Mouse (Mus musculus) intestine, embryonic 16.5 days (tissue): Measurements from ENCODE around the gene Unc93b1. TPM values are rescaled to one million over a fixed set of nuclear protein-coding genes. Genes with fewer than 3 reads are reported as not detected.

ENCODE experiments used
- ATAC-seq: fragments of 200-750 bp; cut with Nextera tagmentation; 2 replicates; pipeline ENCODE4 v1.8.0; 2017; ENCODE audit warnings: moderate TSS enrichment, moderate library complexity
- H3K27ac ChIP-seq: fragments of 300-500 bp; sonication (generic); 2 replicates; pipeline ENCODE4 v1.5.1; 2014; ENCODE audit warnings: mild to moderate bottlenecking, low read length
- H3K27me3 ChIP-seq: fragments of 300-500 bp; sonication (generic); replicated peaks from 2 replicates; pipeline ENCODE4 v1.6.1; 2014; ENCODE audit warnings: low read length, control low read depth, mixed read lengths; ENCODE audit not compliant: control insufficient read depth, insufficient read depth
- H3K36me3 ChIP-seq: fragments of 300-500 bp; sonication (generic); 2 replicates; pipeline ENCODE4 v1.6.1; 2014; ENCODE audit warnings: low read length, control low read depth; ENCODE audit not compliant: control insufficient read depth, insufficient read depth
- H3K4me1 ChIP-seq: fragments of 300-500 bp; sonication (generic); 2 replicates; pipeline ENCODE4 v1.6.1; 2014; ENCODE audit warnings: low read length, control low read depth, mixed read lengths; ENCODE audit not compliant: control insufficient read depth, insufficient read depth
- H3K4me2 ChIP-seq: fragments of 300-500 bp; sonication (generic); 2 replicates; pipeline ENCODE4 v1.6.1; 2014; ENCODE audit warnings: low read depth, low read length, control low read depth
- H3K4me3 ChIP-seq: fragments of 300-500 bp; sonication (generic); 2 replicates; pipeline ENCODE4 v1.5.1; 2014; ENCODE audit warnings: mild to moderate bottlenecking, low read length
- H3K9ac ChIP-seq: fragments of 300-500 bp; sonication (generic); 2 replicates; pipeline ENCODE4 v1.6.1; 2014; ENCODE audit warnings: low read depth, low read length
- H3K9me3 ChIP-seq: fragments of 300-500 bp; sonication (generic); 2 replicates; pipeline ENCODE4 v1.6.1; 2016; ENCODE audit warnings: low read length, control low read depth; ENCODE audit not compliant: control insufficient read depth
- WGBS: fragments of 180-500 bp; shearing (Covaris S2); extraction: QIAGEN DNeasy Blood & Tissue Kit; methylation state at CpG from one replicate; pipeline ENCODE4 v1.1.7; 2014; 5-methylcytosine and 5-hydroxymethylcytosine counted together
- polyA plus RNA-seq: library from polyadenylated mRNA; unstranded; fragments of >200 nt; fragmentation: Nextera tagmentation; extraction: Ambion mirVana; gene quantifications from 2 replicates; pipeline ENCODE4 v1.2.1, GENCODE M21; 2015

The Unc93b1 gene
- polyA plus RNA-seq, 1 experiment from 2014 or later, result 27.0 TPM

GRCm38 (mm10) chr19:3986334-3986733 lies 51.3 kb downstream of the Unc93b1 start, which contains the start of gene Acy3:
Acy3 (plus strand) TSS chr19:3986570.
- peak within 1 kb of the TSS; percentile 32 for H3K4me3 ChIP-seq
- peak within 1 kb of the TSS; percentile 63 for H3K9ac ChIP-seq
- ATAC-seq, result peak; percentile 90
- H3K27me3 ChIP-seq, result no peaks in the 10 kb centered on the region
- no peaks in the 10 kb centered on the region; the same call in 1 of the 2 replicates for H3K36me3 ChIP-seq
- 8% methylated on average over 8 of the region's 8 CpGs for WGBS
- H3K4me2 ChIP-seq, result peak within 1 kb of the TSS; percentile 30
- H3K4me1 ChIP-seq, result peaks cover 19% of the 10 kb centered on the region
- H3K27ac ChIP-seq, result peak within 1 kb of the TSS; percentile 58
- H3K9me3 ChIP-seq, result no peaks in the 10 kb centered on the region

DNA sequence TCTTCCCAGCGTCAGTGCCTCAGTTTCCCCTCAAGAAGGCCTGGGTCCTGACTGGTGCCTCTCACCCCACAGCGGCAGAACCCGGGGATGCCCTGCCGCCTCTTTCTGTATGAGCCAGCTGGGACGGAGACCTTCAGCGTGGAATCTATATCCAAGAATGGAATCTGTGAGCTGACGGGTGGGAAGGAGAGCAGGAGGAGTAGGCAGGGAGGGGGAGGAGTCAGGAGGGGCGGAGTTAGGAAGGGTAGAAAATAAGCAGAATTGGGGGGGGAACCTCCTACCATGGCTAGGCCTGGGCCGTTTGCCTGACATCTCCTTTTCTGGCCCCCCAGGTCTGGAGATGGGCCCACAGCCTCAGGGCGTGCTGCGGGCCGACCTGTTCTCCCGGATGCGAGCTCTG lies 53.1 kb downstream of the Unc93b1 start:
- H3K9me3 ChIP-seq, result no peaks in the 10 kb centered on the region
- H3K36me3 ChIP-seq, result no peaks in the 10 kb centered on the region; the same call in 1 of the 2 replicates
- no peaks in the 10 kb centered on the region for H3K27me3 ChIP-seq
- H3K9ac ChIP-seq, result no peak overlapping the region
- H3K27ac ChIP-seq, result no peak overlapping the region
- no peak overlapping the region for H3K4me2 ChIP-seq
- WGBS, result 87% methylated on average over 14 of the region's 14 CpGs
- no peak for ATAC-seq
- H3K4me3 ChIP-seq, result no peak overlapping the region
- H3K4me1 ChIP-seq, result peaks cover 24% of the 10 kb centered on the region

- 91% methylated on average over 4 of the region's 4 CpGs for WGBS
- Histone ChIP-seq H3K4me1 (peaks cover 24% of the 10 kb centered on the region), H3K4me3 (no peak overlapping the region), H3K9me3 (no peaks in the 10 kb centered on the region), H3K36me3 (no peaks in the 10 kb centered on the region; the same call in 1 of the 2 replicates), H3K27ac (no peak overlapping the region), H3K4me2 (no peak overlapping the region), H3K27me3 (no peaks in the 10 kb centered on the region), H3K9ac (no peak overlapping the region)
- ATAC-seq, result no peak
These were observed 53.8 kb downstream of the Unc93b1 start for GRCm38 (mm10) chr19:3988750-3989149.

DNA sequence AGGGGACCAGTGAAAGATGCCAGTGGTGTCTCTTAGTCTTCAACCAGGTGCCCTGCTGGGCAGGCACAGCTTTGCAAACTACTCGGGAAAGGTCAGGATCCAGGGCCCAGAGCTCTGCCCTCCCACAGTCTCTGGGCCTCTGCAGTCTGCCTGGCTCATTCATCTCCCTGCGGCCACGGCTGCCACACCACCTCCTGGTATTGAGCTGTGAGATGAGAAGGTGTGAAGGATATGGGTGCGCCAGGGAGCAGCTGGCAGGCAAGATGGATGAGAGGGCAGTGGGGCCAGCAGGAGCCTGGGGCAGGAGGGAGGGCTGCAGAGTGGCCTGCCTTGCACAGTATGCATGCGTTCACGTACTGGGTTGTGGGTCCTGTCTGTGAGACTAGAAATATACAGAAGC lies 55.8 kb downstream of the Unc93b1 start:
- H3K36me3 ChIP-seq, result no peaks in the 10 kb centered on the region; the same call in 1 of the 2 replicates
- H3K9me3 ChIP-seq, result no peaks in the 10 kb centered on the region
- no peak for ATAC-seq
- H3K27ac ChIP-seq, result no peak overlapping the region
- H3K9ac ChIP-seq, result no peak overlapping the region
- no peaks in the 10 kb centered on the region for H3K27me3 ChIP-seq
- H3K4me1 ChIP-seq, result peaks cover 22% of the 10 kb centered on the region
- H3K4me2 ChIP-seq, result no peak overlapping the region
- 42% methylated on average over 6 of the region's 6 CpGs for WGBS
- H3K4me3 ChIP-seq, result no peak overlapping the region

DNA sequence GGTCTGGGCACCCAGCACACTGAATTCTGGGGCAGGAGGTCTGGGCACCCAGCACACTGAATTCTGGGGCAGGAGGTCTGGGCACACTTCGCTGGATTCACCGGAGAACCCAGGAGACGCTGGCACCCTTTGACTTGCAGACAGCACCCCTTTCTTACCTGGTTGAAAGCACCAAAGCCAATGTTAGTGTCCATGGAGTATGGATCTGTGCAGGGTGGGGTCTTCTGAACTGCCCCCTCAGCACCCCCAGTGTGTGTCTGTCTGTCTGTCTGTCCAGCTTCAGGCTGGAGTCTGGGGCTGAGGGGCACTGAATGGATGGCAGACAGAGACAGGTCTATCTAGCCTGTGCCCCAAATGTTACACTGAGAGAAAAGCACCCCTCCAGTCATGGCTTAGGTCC lies 56.6 kb downstream of the Unc93b1 start:
- H3K4me1 ChIP-seq, result peaks cover 14% of the 10 kb centered on the region
- H3K4me3 ChIP-seq, result no peak overlapping the region
- no peak for ATAC-seq
- no peaks in the 10 kb centered on the region; the same call in 1 of the 2 replicates for H3K36me3 ChIP-seq
- no peaks in the 10 kb centered on the region for H3K27me3 ChIP-seq
- H3K4me2 ChIP-seq, result no peak overlapping the region
- no peak overlapping the region for H3K9ac ChIP-seq
- 94% methylated on average over 3 of the region's 3 CpGs for WGBS
- H3K27ac ChIP-seq, result no peak overlapping the region
- no peaks in the 10 kb centered on the region for H3K9me3 ChIP-seq

DNA sequence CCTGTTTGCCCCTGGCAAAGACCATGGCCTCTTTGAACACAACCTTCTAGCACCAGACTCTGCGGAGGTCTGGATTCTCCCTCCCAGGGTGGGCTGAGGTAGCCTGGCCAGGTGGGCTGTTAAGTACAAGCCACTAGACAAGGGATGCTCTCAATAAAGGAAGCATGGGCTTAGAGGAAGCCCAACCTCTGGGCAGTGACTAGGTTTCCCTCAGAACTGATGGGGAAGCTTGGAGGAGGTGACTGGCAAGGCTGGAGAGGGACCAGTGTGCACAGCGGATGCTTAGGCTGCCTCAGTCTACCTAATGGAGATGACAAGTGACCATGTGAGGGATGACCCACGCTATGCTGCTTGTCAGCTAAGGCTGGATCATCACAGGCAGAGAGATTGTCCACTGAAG lies 57.0 kb downstream of the Unc93b1 start:
- Histone ChIP-seq H3K4me3 (no peak overlapping the region), H3K9ac (no peak overlapping the region), H3K36me3 (no peaks in the 10 kb centered on the region; the same call in 1 of the 2 replicates), H3K27ac (no peak overlapping the region), H3K9me3 (no peaks in the 10 kb centered on the region), H3K27me3 (no peaks in the 10 kb centered on the region), H3K4me2 (no peak overlapping the region), H3K4me1 (peaks cover 10% of the 10 kb centered on the region)
- no peak for ATAC-seq
- WGBS, result 84% methylated on average over 3 of the region's 3 CpGs

DNA sequence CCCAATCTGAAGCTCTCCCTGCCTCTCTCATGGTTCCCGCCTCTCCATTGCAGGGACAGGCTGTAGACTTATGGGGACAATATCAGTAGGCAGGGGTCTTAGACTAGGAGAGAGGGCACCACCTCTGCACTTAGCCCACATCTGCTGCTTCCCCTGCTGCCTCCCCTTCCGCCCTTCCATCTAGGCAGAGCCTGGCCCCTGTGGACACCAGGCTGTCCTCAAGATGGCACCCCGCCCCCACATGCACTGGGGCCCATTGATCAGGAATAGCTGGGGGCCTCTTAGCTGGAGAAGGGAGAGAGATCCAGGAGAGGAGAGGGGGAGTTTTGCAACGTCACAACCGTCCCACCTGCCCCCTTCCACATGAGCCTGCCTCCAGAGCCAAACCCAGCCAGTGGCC lies 57.4 kb downstream of the Unc93b1 start, which contains the start of gene Tbx10:
Tbx10 (plus strand) TSS at position 337 of the 400 bp plus-strand sequence.
- Histone ChIP-seq H3K27ac (no peak within 1 kb of the TSS), H3K27me3 (no peaks in the 10 kb centered on the region), H3K4me2 (no peak within 1 kb of the TSS), H3K4me3 (no peak within 1 kb of the TSS), H3K9ac (peak within 1 kb of the TSS; percentile 38; the same call in 1 of the 2 replicates), H3K36me3 (no peaks in the 10 kb centered on the region; the same call in 1 of the 2 replicates), H3K9me3 (no peaks in the 10 kb centered on the region), H3K4me1 (peaks cover 6% of the 10 kb centered on the region)
- WGBS, result 64% methylated on average over 5 of the region's 5 CpGs
- ATAC-seq, result no peak

DNA sequence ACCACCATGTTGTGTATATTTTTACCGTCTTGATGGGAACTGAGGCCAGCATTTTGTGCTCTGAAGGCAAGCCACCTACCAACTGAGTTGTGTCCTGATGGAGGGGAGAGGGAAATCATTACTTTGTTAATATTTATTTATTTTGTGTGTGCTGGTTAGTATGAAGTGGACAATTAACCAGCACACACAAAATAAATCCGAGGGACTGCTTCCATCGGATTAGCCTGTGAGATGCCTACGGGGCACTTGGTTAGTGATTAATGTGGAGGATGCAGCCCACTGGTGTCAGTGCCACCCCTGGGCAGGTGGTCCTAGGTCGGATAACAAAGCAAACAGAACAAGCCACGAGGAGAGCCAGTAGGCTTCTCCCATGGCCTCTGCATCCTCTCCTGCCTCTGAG lies 59.9 kb downstream of the Unc93b1 start:
- 62% methylated on average over 6 of the region's 6 CpGs for WGBS
- H3K36me3 ChIP-seq, result no peaks in the 10 kb centered on the region
- H3K4me2 ChIP-seq, result no peak overlapping the region
- no peak overlapping the region for H3K27ac ChIP-seq
- no peak overlapping the region for H3K4me3 ChIP-seq
- no peaks in the 10 kb centered on the region for H3K9me3 ChIP-seq
- no peaks in the 10 kb centered on the region for H3K27me3 ChIP-seq
- peaks cover 12% of the 10 kb centered on the region for H3K4me1 ChIP-seq
- no peak for ATAC-seq
- no peak overlapping the region for H3K9ac ChIP-seq

DNA sequence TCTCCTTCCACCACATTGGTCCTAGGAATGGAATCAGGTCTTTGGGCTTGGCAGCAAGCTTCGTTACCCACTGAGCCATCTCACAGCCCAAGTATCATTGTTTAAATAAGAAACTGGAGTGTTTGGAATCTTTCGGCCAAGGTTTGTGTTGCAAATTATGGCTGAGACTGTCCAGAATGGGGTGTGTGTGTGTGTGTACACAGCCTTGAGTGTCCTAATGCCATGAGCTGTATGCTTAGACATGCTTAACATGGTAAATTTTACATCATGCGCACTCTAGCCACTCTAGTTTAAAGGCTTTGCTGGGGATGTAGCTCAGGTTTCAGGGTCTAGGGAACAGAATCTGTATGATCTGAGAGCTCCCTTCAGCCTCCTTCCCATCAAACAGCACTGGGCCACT lies 60.5 kb downstream of the Unc93b1 start:
- H3K4me2 ChIP-seq, result no peak overlapping the region
- no peak overlapping the region for H3K4me3 ChIP-seq
- H3K36me3 ChIP-seq, result no peaks in the 10 kb centered on the region
- H3K4me1 ChIP-seq, result peaks cover 12% of the 10 kb centered on the region
- no peak overlapping the region for H3K27ac ChIP-seq
- H3K9me3 ChIP-seq, result no peaks in the 10 kb centered on the region
- H3K27me3 ChIP-seq, result no peaks in the 10 kb centered on the region
- 71% methylated on average over 3 of the region's 3 CpGs for WGBS
- ATAC-seq, result no peak
- no peak overlapping the region for H3K9ac ChIP-seq

DNA sequence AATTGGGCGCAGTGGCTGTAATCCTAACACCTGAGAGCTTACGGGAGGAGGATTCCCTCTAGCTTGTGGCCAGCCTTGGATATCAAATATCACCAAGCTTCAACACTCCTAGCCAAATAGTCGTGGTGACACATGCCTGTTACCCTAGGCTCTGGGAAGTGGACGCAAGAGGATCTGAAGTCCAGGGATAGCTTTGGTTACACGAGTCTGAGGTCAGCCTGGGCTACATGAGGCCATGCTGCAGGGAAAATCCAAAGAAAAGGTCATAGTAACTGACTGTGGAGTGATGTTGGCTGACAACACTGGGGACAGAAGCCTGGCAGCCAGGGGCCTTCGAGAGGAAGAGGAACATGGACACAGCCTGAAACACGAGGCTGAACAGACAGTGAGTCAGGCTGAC lies 61.1 kb downstream of the Unc93b1 start:
- Histone ChIP-seq H3K4me2 (no peak overlapping the region), H3K9ac (no peak overlapping the region), H3K4me1 (peaks cover 14% of the 10 kb centered on the region), H3K4me3 (no peak overlapping the region), H3K9me3 (no peaks in the 10 kb centered on the region), H3K27ac (no peak overlapping the region), H3K36me3 (no peaks in the 10 kb centered on the region), H3K27me3 (no peaks in the 10 kb centered on the region)
- 76% methylated on average over 7 of the region's 7 CpGs for WGBS
- no peak for ATAC-seq
